Mouse (Mus musculus) T-helper 2 cell (primary cell): ENCODE measurements around the gene Sft2d2.

Experiments
- in situ Hi-C: fragments of 300-600 bp; cut with MboI, MseI; formaldehyde crosslinking; loops from one replicate; pipeline ENCODE4 v1.15.1; 2025; ENCODE audit warnings: high pct_unique_total_duplicates

Gene Sft2d2

GRCm38 (mm10) chr1:165191611-165192010 is 2.6 kb downstream of the Sft2d2 start:
- in situ Hi-C loops: loop anchor here (10.0 kb wide), 1 partner anchor 1057 kb away; no protein-coding TSS in a partner anchor

- in situ Hi-C loops: loop anchor here (10.0 kb wide), 1 partner anchor 1056 kb away; no protein-coding TSS in a partner anchor
Observed at GRCm38 (mm10) chr1:165190571-165191273, 3.5 kb downstream of the Sft2d2 start.

GRCm38 (mm10) chr1:165190068-165190467 is 4.2 kb downstream of the Sft2d2 start:
- in situ Hi-C loops: loop anchor here (10.0 kb wide), 1 partner anchor 1055 kb away; no protein-coding TSS in a partner anchor

GRCm38 (mm10) chr1:165188806-165189580 is 5.2 kb downstream of the Sft2d2 start:
- in situ Hi-C loops: no loop called here

- in situ Hi-C loops: no loop called here
Observed at GRCm38 (mm10) chr1:165187357-165187756, 6.9 kb downstream of the Sft2d2 start.

- in situ Hi-C loops: no loop called here
Observed at GRCm38 (mm10) chr1:165186491-165186890, 7.7 kb downstream of the Sft2d2 start.

- in situ Hi-C loops: no loop called here
Observed at GRCm38 (mm10) chr1:165185116-165185515, 9.1 kb downstream of the Sft2d2 start.

- in situ Hi-C loops: no loop called here
Observed at GRCm38 (mm10) chr1:165184178-165184577, 10.1 kb downstream of the Sft2d2 start.

GRCm38 (mm10) chr1:165183400-165183799 is 10.8 kb downstream of the Sft2d2 start:
- in situ Hi-C loops: no loop called here

GRCm38 (mm10) chr1:165179321-165179720 is 14.9 kb downstream of the Sft2d2 start:
- in situ Hi-C loops: no loop called here

GRCm38 (mm10) chr1:165178075-165178474 is 16.2 kb downstream of the Sft2d2 start:
- in situ Hi-C loops: no loop called here

- in situ Hi-C loops: no loop called here
Observed at GRCm38 (mm10) chr1:165174059-165174616, 20.1 kb downstream of the Sft2d2 start.

- in situ Hi-C loops: no loop called here
Observed at GRCm38 (mm10) chr1:165171277-165171676, 23.0 kb downstream of the Sft2d2 start.

GRCm38 (mm10) chr1:165170157-165170556 is 24.1 kb downstream of the Sft2d2 start:
- in situ Hi-C loops: no loop called here

- in situ Hi-C loops: no loop called here
Observed at GRCm38 (mm10) chr1:165169462-165169861, 24.8 kb downstream of the Sft2d2 start.

- in situ Hi-C loops: no loop called here
Observed at GRCm38 (mm10) chr1:165164920-165165319, 29.3 kb downstream of the Sft2d2 start.

- in situ Hi-C loops: no loop called here
Observed at GRCm38 (mm10) chr1:165160723-165161405, 33.4 kb downstream of the Sft2d2 start, which contains the start of gene Tbx19. Gene Tbx19, minus strand, starts transcription at chr1:165160773.

GRCm38 (mm10) chr1:165158841-165159240 is 35.4 kb downstream of the Sft2d2 start:
- in situ Hi-C loops: no loop called here

GRCm38 (mm10) chr1:165154162-165154561 is 40.1 kb downstream of the Sft2d2 start:
- in situ Hi-C loops: no loop called here

- in situ Hi-C loops: no loop called here
Observed at GRCm38 (mm10) chr1:165151216-165151615, 43.0 kb downstream of the Sft2d2 start.

GRCm38 (mm10) chr1:165142343-165142916 is 51.8 kb downstream of the Sft2d2 start:
- in situ Hi-C loops: no loop called here
